Mouse (Mus musculus) right cerebral cortex, postnatal 4 days (tissue): Measurements from ENCODE around the gene Gnb5.

Experiments
- DNase-seq: peaks from one replicate; pipeline ENCODE4 v3.0.0-alpha.2; 2022

Gene Gnb5

GRCm38 (mm10) chr9:75306126-75306898 lies at the start of gene Gnb5:
Gnb5 (plus strand) TSS chr9:75306288.
- no peak for DNase-seq

- no peak for DNase-seq
These were observed 47.3 kb upstream of the Gnb5 start for GRCm38 (mm10) chr9:75258792-75259191.

GRCm38 (mm10) chr9:75259656-75260055 lies 46.4 kb upstream of the Gnb5 start:
- no peak for DNase-seq

GRCm38 (mm10) chr9:75261332-75261872 lies 44.7 kb upstream of the Gnb5 start:
- DNase-seq = no peak

GRCm38 (mm10) chr9:75262235-75262826 lies 43.8 kb upstream of the Gnb5 start:
- DNase-seq = no peak

GRCm38 (mm10) chr9:75264008-75264718 lies 41.9 kb upstream of the Gnb5 start:
- DNase-seq = no peak

GRCm38 (mm10) chr9:75267147-75267546 lies 38.9 kb upstream of the Gnb5 start:
- DNase-seq = no peak

GRCm38 (mm10) chr9:75270382-75270781 lies 35.7 kb upstream of the Gnb5 start:
- DNase-seq = no peak

- no peak for DNase-seq
These were observed 34.5 kb upstream of the Gnb5 start for GRCm38 (mm10) chr9:75271539-75271938.

- no peak for DNase-seq
These were observed 32.4 kb upstream of the Gnb5 start for GRCm38 (mm10) chr9:75273646-75274045.

- DNase-seq = no peak
These were observed 31.6 kb upstream of the Gnb5 start for GRCm38 (mm10) chr9:75274486-75274885.

- no peak for DNase-seq
These were observed 31.0 kb upstream of the Gnb5 start for GRCm38 (mm10) chr9:75275051-75275450.

- DNase-seq = peak; percentile 47
These were observed 25.3 kb upstream of the Gnb5 start for GRCm38 (mm10) chr9:75280814-75281213.

GRCm38 (mm10) chr9:75282179-75282578 lies 23.9 kb upstream of the Gnb5 start:
- DNase-seq = no peak

- DNase-seq = peak; percentile 43
These were observed 23.3 kb upstream of the Gnb5 start for GRCm38 (mm10) chr9:75282830-75283229.

GRCm38 (mm10) chr9:75283636-75284035 lies 22.5 kb upstream of the Gnb5 start:
- no peak for DNase-seq

GRCm38 (mm10) chr9:75285363-75285762 lies 20.7 kb upstream of the Gnb5 start:
- DNase-seq = no peak

GRCm38 (mm10) chr9:75287636-75288035 lies 18.5 kb upstream of the Gnb5 start:
- DNase-seq = no peak

- DNase-seq = no peak
These were observed 16.5 kb upstream of the Gnb5 start for GRCm38 (mm10) chr9:75289545-75289944.

- DNase-seq = no peak
These were observed 6.7 kb upstream of the Gnb5 start for GRCm38 (mm10) chr9:75299342-75299741.

GRCm38 (mm10) chr9:75303033-75303432 lies 3.1 kb upstream of the Gnb5 start:
- DNase-seq = no peak

- no peak for DNase-seq
These were observed 2.3 kb upstream of the Gnb5 start for GRCm38 (mm10) chr9:75303701-75304261.

- no peak for DNase-seq
These were observed 1.8 kb upstream of the Gnb5 start for GRCm38 (mm10) chr9:75304286-75304685.
